Mouse (Mus musculus) MEL-GATA-1-ER (cell line): ENCODE data around the gene Trmt1.

Source experiments
- DNase-seq: peaks from one replicate; pipeline ENCODE4 v3.0.0-alpha.2; 2012; ENCODE audit warnings: low read depth; ENCODE audit errors: extremely low read depth

The Trmt1 gene

GRCm38 (mm10) chr8:84730541-84731370, 44.6 kb downstream of the Trmt1 start:
- peak; percentile 97 for DNase-seq

- DNase-seq = peak; percentile 21
These were observed 45.5 kb downstream of the Trmt1 start for GRCm38 (mm10) chr8:84731371-84732177.

- no peak for DNase-seq
These were observed 46.4 kb downstream of the Trmt1 start for GRCm38 (mm10) chr8:84732545-84732944.

- DNase-seq = no peak
These were observed 46.9 kb downstream of the Trmt1 start for GRCm38 (mm10) chr8:84732996-84733395.

GRCm38 (mm10) chr8:84733959-84734358, 47.9 kb downstream of the Trmt1 start:
- DNase-seq = no peak

- DNase-seq = no peak
These were observed 48.6 kb downstream of the Trmt1 start for GRCm38 (mm10) chr8:84734680-84735079.

- no peak for DNase-seq
These were observed 49.5 kb downstream of the Trmt1 start for GRCm38 (mm10) chr8:84735597-84735996.

- no peak for DNase-seq
These were observed 50.4 kb downstream of the Trmt1 start for GRCm38 (mm10) chr8:84736521-84736920.

GRCm38 (mm10) chr8:84737608-84738007, 51.5 kb downstream of the Trmt1 start:
- no peak for DNase-seq

GRCm38 (mm10) chr8:84738266-84738665, 52.2 kb downstream of the Trmt1 start:
- DNase-seq = no peak

- no peak for DNase-seq
These were observed 52.8 kb downstream of the Trmt1 start for GRCm38 (mm10) chr8:84738715-84739400.

- no peak for DNase-seq
These were observed 53.3 kb downstream of the Trmt1 start for GRCm38 (mm10) chr8:84739401-84739742.

GRCm38 (mm10) chr8:84740895-84741843, 55.1 kb downstream of the Trmt1 start:
- DNase-seq = no peak

GRCm38 (mm10) chr8:84742171-84743053, 56.3 kb downstream of the Trmt1 start:
- no peak for DNase-seq

- no peak for DNase-seq
These were observed 56.9 kb downstream of the Trmt1 start for GRCm38 (mm10) chr8:84743054-84743415.

- DNase-seq = no peak
These were observed 57.7 kb downstream of the Trmt1 start for GRCm38 (mm10) chr8:84743517-84744420.

- no peak for DNase-seq
These were observed 59.2 kb downstream of the Trmt1 start for GRCm38 (mm10) chr8:84745032-84745925.
